Mouse (Mus musculus) left cerebral cortex, postnatal 10 days (tissue): ENCODE data around the gene Eif5a2. TPM values are rescaled to one million over a fixed set of nuclear protein-coding genes. Genes with fewer than 3 reads are reported as not detected.
"Not testable (repeated sequence)": the region's sequence is repeated elsewhere in the genome, so short reads cannot be mapped to it uniquely, and the experiment has no call there.

Experiments
- DNase-seq, 2 experiments: peaks; one replicate each; pipeline ENCODE4 v3.0.0; 2021 to 2022; ENCODE audit warnings: low spot score in 2 of 2, mixed read lengths in 1 of 2; ENCODE audit errors: extremely low spot score in 1 of 2
- intact Hi-C: fragments of 180-260 bp; cut with DNase I; formaldehyde crosslinking; loops from one replicate; pipeline ENCODE4 v1.15.1; 2025
- total RNA-seq, 2 experiments: library from RNA; stranded (reverse); gene quantifications; 2 replicates each; pipeline ENCODE4 v1.2.3; 2021

Eif5a2 gene
- total RNA-seq = 10 to 100 TPM; 18.2 to 18.6 TPM

- DNase-seq = peak; percentile 91 to 97
Observed at GRCm38 (mm10) chr3:28780994-28781393, at the start of gene Eif5a2. Gene Eif5a2 (plus strand): TSS chr3:28781276.

GRCm38 (mm10) chr3:28734712-28735111, 46.4 kb upstream of the Eif5a2 start:
- intact Hi-C loops = no loop called here
- DNase-seq = no peak

More at GRCm38 (mm10) chr3:28780994-28781393, at the start of gene Eif5a2:
- intact Hi-C loops = no loop called here

- DNase-seq = no peak
- intact Hi-C loops = no loop called here
Observed at GRCm38 (mm10) chr3:28736981-28737380, 44.1 kb upstream of the Eif5a2 start.

GRCm38 (mm10) chr3:28740353-28740752, 40.7 kb upstream of the Eif5a2 start:
- DNase-seq = no peak
- intact Hi-C loops = no loop called here

GRCm38 (mm10) chr3:28743251-28743650, 37.8 kb upstream of the Eif5a2 start:
- no peak for DNase-seq

GRCm38 (mm10) chr3:28745835-28746483, 35.1 kb upstream of the Eif5a2 start:
- intact Hi-C loops = loop anchor here (2.0 to 5.0 kb wide), 2 partner anchors 69 to 585 kb away; no protein-coding TSS in a partner anchor
- DNase-seq = peak; percentile 78 to 87

More at GRCm38 (mm10) chr3:28743251-28743650, 37.8 kb upstream of the Eif5a2 start:
- intact Hi-C loops = no loop called here

- intact Hi-C loops = loop anchor here (5.0 kb wide), 1 partner anchor 71 kb away; no protein-coding TSS in a partner anchor
- DNase-seq = no peak
Observed at GRCm38 (mm10) chr3:28748151-28748550, 32.9 kb upstream of the Eif5a2 start.

GRCm38 (mm10) chr3:28748956-28749355, 32.1 kb upstream of the Eif5a2 start:
- intact Hi-C loops = loop anchor here (5.0 kb wide), 1 partner anchor 72 kb away; no protein-coding TSS in a partner anchor

GRCm38 (mm10) chr3:28755477-28755876, 25.6 kb upstream of the Eif5a2 start:
- intact Hi-C loops = no loop called here
- no peak for DNase-seq

More at GRCm38 (mm10) chr3:28748956-28749355, 32.1 kb upstream of the Eif5a2 start:
- DNase-seq = no peak

GRCm38 (mm10) chr3:28761225-28761789, 19.8 kb upstream of the Eif5a2 start:
- DNase-seq = no peak
- intact Hi-C loops = no loop called here

- intact Hi-C loops = no loop called here
- DNase-seq = no peak
Observed at GRCm38 (mm10) chr3:28766935-28767334, 14.1 kb upstream of the Eif5a2 start.

GRCm38 (mm10) chr3:28768222-28768621, 12.9 kb upstream of the Eif5a2 start:
- intact Hi-C loops = no loop called here

GRCm38 (mm10) chr3:28772919-28773318, 8.2 kb upstream of the Eif5a2 start:
- intact Hi-C loops, DNase-seq: not testable (repeated sequence)

More at GRCm38 (mm10) chr3:28768222-28768621, 12.9 kb upstream of the Eif5a2 start:
- DNase-seq = no peak

- intact Hi-C loops = no loop called here
- no peak for DNase-seq
Observed at GRCm38 (mm10) chr3:28775361-28775760, 5.7 kb upstream of the Eif5a2 start.

GRCm38 (mm10) chr3:28775958-28776357, 5.1 kb upstream of the Eif5a2 start:
- no peak for DNase-seq
- intact Hi-C loops = no loop called here

- DNase-seq = no peak
- intact Hi-C loops = no loop called here
Observed at GRCm38 (mm10) chr3:28776491-28776890, 4.6 kb upstream of the Eif5a2 start.

GRCm38 (mm10) chr3:28780511-28780910, 565 bp upstream of the Eif5a2 start:
- no peak for DNase-seq
- intact Hi-C loops = no loop called here

GRCm38 (mm10) chr3:28781422-28781821, 346 bp downstream of the Eif5a2 start:
- no peak for DNase-seq
- intact Hi-C loops = no loop called here

- no peak for DNase-seq
- intact Hi-C loops = no loop called here
Observed at GRCm38 (mm10) chr3:28781848-28782247, 772 bp downstream of the Eif5a2 start.

- DNase-seq = no peak
- intact Hi-C loops = no loop called here
Observed at GRCm38 (mm10) chr3:28784176-28784575, 3.1 kb downstream of the Eif5a2 start.
